17 mouse cellular contexts compared by ENCODE assay signal in genomic region chr3:122198532-122198931, GRCm38 (mm10). TPM values are rescaled to one million over a fixed set of nuclear protein-coding genes. Genes with fewer than 3 reads are reported as not detected.
A peak's percentile ranks its signal among the peaks of the same experiment; 100 is the strongest.
DNase-seq lines count a peak whose midpoint lies in the region; ATAC-seq and TF ChIP-seq lines count a peak whose summit lies in the region.
"Had no signal": no experiment of that assay in that cellular context is flagged by ENCODE, and none has a peak within 500 bp of the region (broad histone marks: within the 10 kb centered on the region; RNA-seq: fewer than 3 reads in every experiment).

No protein-coding gene starts in this region.

- no peaks in the 10 kb centered on the region for H3K27me3 ChIP-seq in forebrain, postnatal 0 days (ENCODE audit: insufficient read depth, low read length)
- no peaks in the 10 kb centered on the region for H3K27me3 ChIP-seq in forebrain, embryonic 11.5 days (ENCODE audit: control insufficient read depth, insufficient read depth, low read length)
- no peaks in the 10 kb centered on the region for H3K27me3 ChIP-seq in liver, embryonic 12.5 days (replicated peaks)
- no peaks in the 10 kb centered on the region for H3K27me3 ChIP-seq in small intestine, adult 2 months (ENCODE audit: control insufficient read depth, insufficient read depth, low read length)
- H3K27me3 ChIP-seq: forebrain, embryonic 15.5 days; limb, embryonic 15.5 days; megakaryocyte, embryonic 14.5 days; neural tube, embryonic 13.5 days; Patski had no signal

- no peaks in the 10 kb centered on the region for H3K4me1 ChIP-seq in forebrain, postnatal 0 days (ENCODE audit: insufficient read depth)
- H3K4me1 ChIP-seq in forebrain, embryonic 11.5 days (replicated peaks; ENCODE audit: control insufficient read depth, insufficient read depth, low read length), result 0 out of 2 replicates have a peak, but pooled peaks cover 4% of the 10 kb centered on the region
- peaks cover 11% of the 10 kb centered on the region; the same call in 1 of the 2 replicates for H3K4me1 ChIP-seq in liver, embryonic 12.5 days
- H3K4me1 ChIP-seq in embryonic fibroblast, embryonic 13.5 days (ENCODE audit: control insufficient read depth, insufficient read depth, low read length), result peaks cover 5% of the 10 kb centered on the region
- H3K4me1 ChIP-seq in small intestine, adult 2 months (ENCODE audit: control insufficient read depth, insufficient read depth, insufficient read length, low read length), result peaks cover 6% of the 10 kb centered on the region; the same call in 1 of the 2 replicates
- H3K4me1 ChIP-seq: neural tube, embryonic 13.5 days had no signal

- TF ChIP-seq POLR2A in embryonic fibroblast, embryonic 13.5 days (IDR thresholded peaks at IDR 0.05; ENCODE audit: low read depth, low read length), result no peak
- TF ChIP-seq POLR2A in small intestine, adult 2 months (IDR thresholded peaks at IDR 0.05; ENCODE audit: low read depth, low read length), result no peak

- no peak overlapping the region for H3K4me3 ChIP-seq in forebrain, postnatal 0 days (ENCODE audit: low read depth, low read length)
- no peak overlapping the region for H3K4me3 ChIP-seq in forebrain, embryonic 11.5 days (ENCODE audit: low read depth, low read length)
- H3K4me3 ChIP-seq in liver, embryonic 12.5 days, result no peak overlapping the region
- no peak overlapping the region for H3K4me3 ChIP-seq in embryonic fibroblast, embryonic 13.5 days (ENCODE audit: insufficient read depth, low read length)
- H3K4me3 ChIP-seq in small intestine, adult 2 months (ENCODE audit: low read depth, low read length), result no peak overlapping the region
- H3K4me3 ChIP-seq: forebrain, embryonic 15.5 days; heart, adult 2 months; limb, embryonic 15.5 days; megakaryocyte, embryonic 14.5 days; neural tube, embryonic 13.5 days had no signal

- H3K9me3 ChIP-seq in forebrain, postnatal 0 days (ENCODE audit: low read length), result no peaks in the 10 kb centered on the region
- no peaks in the 10 kb centered on the region for H3K9me3 ChIP-seq in forebrain, embryonic 11.5 days (ENCODE audit: control insufficient read depth, low read length)
- no peaks in the 10 kb centered on the region for H3K9me3 ChIP-seq in liver, embryonic 12.5 days (replicated peaks)
- H3K9me3 ChIP-seq: forebrain, embryonic 15.5 days; limb, embryonic 15.5 days; megakaryocyte, embryonic 14.5 days; neural tube, embryonic 13.5 days had no signal

- no peaks in the 10 kb centered on the region for H3K36me3 ChIP-seq in forebrain, postnatal 0 days (ENCODE audit: insufficient read depth)
- H3K36me3 ChIP-seq in forebrain, embryonic 11.5 days (ENCODE audit: control insufficient read depth, insufficient read depth, low read length), result no peaks in the 10 kb centered on the region
- H3K36me3 ChIP-seq in liver, embryonic 12.5 days, result no peaks in the 10 kb centered on the region
- H3K36me3 ChIP-seq in small intestine, adult 2 months (ENCODE audit: control insufficient read depth, insufficient read depth, low read length), result no peaks in the 10 kb centered on the region
- H3K36me3 ChIP-seq: forebrain, embryonic 15.5 days; limb, embryonic 15.5 days; neural tube, embryonic 13.5 days had no signal

- H3K4me2 ChIP-seq in forebrain, postnatal 0 days (ENCODE audit: low read depth), result no peak overlapping the region
- no peak overlapping the region for H3K4me2 ChIP-seq in forebrain, embryonic 11.5 days (ENCODE audit: low read depth, low read length, severe bottlenecking)
- H3K4me2 ChIP-seq in liver, embryonic 12.5 days, result no peak overlapping the region
- H3K4me2 ChIP-seq: forebrain, embryonic 15.5 days; hindbrain, embryonic 14.5 days; limb, embryonic 15.5 days; neural tube, embryonic 13.5 days had no signal

- WGBS in forebrain, postnatal 0 days, result 75% methylated on average over 2 of the region's 2 CpGs
- 89% methylated on average over 2 of the region's 2 CpGs for WGBS in forebrain, embryonic 11.5 days
- 52% methylated on average over 2 of the region's 2 CpGs for WGBS in liver, embryonic 12.5 days (ENCODE audit: insufficient replicate concordance)
- 34% methylated on average over 2 of the region's 2 CpGs for WGBS in small intestine, adult 2 months

- no peak overlapping the region for H3K27ac ChIP-seq in forebrain, postnatal 0 days (ENCODE audit: low read depth, low read length)
- H3K27ac ChIP-seq in forebrain, embryonic 11.5 days (ENCODE audit: low read depth, low read length), result no peak overlapping the region
- H3K27ac ChIP-seq in liver, embryonic 12.5 days, result 0 out of 2 replicates have a peak overlapping the region, but pooled peaks have one; percentile 30
- H3K27ac ChIP-seq in embryonic fibroblast, embryonic 13.5 days (ENCODE audit: insufficient read depth, low read length), result peak overlapping the region; percentile 38; the same call in 1 of the 2 replicates
- peak overlapping the region; percentile 72 for H3K27ac ChIP-seq in small intestine, adult 2 months (ENCODE audit: insufficient read depth, low read depth, low read length)
- H3K27ac ChIP-seq: forebrain, embryonic 15.5 days; heart, adult 2 months; hindbrain, embryonic 14.5 days; limb, embryonic 15.5 days; neural tube, embryonic 13.5 days had no signal

- no peak for ATAC-seq in forebrain, postnatal 0 days
- ATAC-seq in forebrain, embryonic 11.5 days (replicated peaks; ENCODE audit: low FRiP score), result no peak
- no peak for ATAC-seq in liver, embryonic 12.5 days
- ATAC-seq: Patski had no signal

- no peak for TF ChIP-seq CTCF in forebrain, postnatal 0 days (IDR thresholded peaks at IDR 0.05; ENCODE audit: low read depth)
- no peak for TF ChIP-seq CTCF in embryonic fibroblast, embryonic 13.5 days (IDR thresholded peaks at IDR 0.05; ENCODE audit: borderline replicate concordance, insufficient read depth, low read length)
- TF ChIP-seq CTCF in small intestine, adult 2 months (IDR thresholded peaks at IDR 0.05; ENCODE audit: extremely low read depth, insufficient read length, insufficient replicate concordance, low read depth, low read length), result no peak

- no peak overlapping the region for H3K9ac ChIP-seq in forebrain, postnatal 0 days
- no peak overlapping the region for H3K9ac ChIP-seq in forebrain, embryonic 11.5 days (ENCODE audit: low read length)
- no peak overlapping the region for H3K9ac ChIP-seq in liver, embryonic 12.5 days
- H3K9ac ChIP-seq: forebrain, embryonic 15.5 days; hindbrain, embryonic 14.5 days; limb, embryonic 15.5 days; neural tube, embryonic 13.5 days had no signal

- DNase-seq in forebrain, postnatal 0 days, result peak; percentile 18
- no peak for DNase-seq in forebrain, embryonic 11.5 days (ENCODE audit: low spot score)
- no peak for DNase-seq in liver
- DNase-seq in adrenal gland, adult (ENCODE audit: inconsistent age in 2 of 2, low spot score in 1 of 2), result no peak
- DNase-seq in urinary bladder, adult 2 months (ENCODE audit: low spot score), result no peak
- DNase-seq: heart, adult 2 months; layer of hippocampus, adult 9-11 months; thymus, postnatal 36 days had no signal

RNA-seq across cellular contexts. Expression of gene Gclm, which starts 46.8 kb away (rescaled TPM):
- total RNA-seq in forebrain, postnatal 0 days (2014; rRNA removed), result 20.5 and 29.4 TPM in 2 replicates
- 40.1 and 58.3 TPM in 2 replicates for polyA plus RNA-seq in forebrain, postnatal 0 days (2015; fragmentation: Nextera tagmentation; extraction: Ambion mirVana)
- polyA plus RNA-seq in forebrain, embryonic 11.5 days (2014; fragmentation: Nextera tagmentation; extraction: Ambion mirVana), result 64.6 and 72.1 TPM in 2 replicates
- polyA plus RNA-seq in liver, embryonic 12.5 days (2016; fragmentation: Nextera tagmentation; extraction: Ambion mirVana), result 596 and 604 TPM in 2 replicates
- polyA plus RNA-seq in embryonic fibroblast, embryonic 13.5 days (2011; ENCODE audit: insufficient read length, low read depth, missing spikeins), result 56.5 and 58.3 TPM in 2 replicates
- 155 and 443 TPM in 2 replicates for polyA plus RNA-seq in small intestine, adult 2 months (2012; rRNA removed)
- 84.0 and 84.1 TPM in 2 replicates for polyA plus RNA-seq in urinary bladder, adult 2 months (2012; rRNA removed)

Comparison
In these comparisons a context has a peak if more than half of its experiments do, and no peak if none do; other contexts are left out.
1. H3K27ac ChIP-seq: peak in liver, embryonic 12.5 days (single experiment), embryonic fibroblast, embryonic 13.5 days (single experiment) and small intestine, adult 2 months (single experiment); none in forebrain, postnatal 0 days (single experiment) and forebrain, embryonic 11.5 days (single experiment).